Mouse (Mus musculus) cortical plate, adult 2 months (tissue): Measurements from ENCODE around the gene Klhdc4.
A peak's percentile ranks its signal among the peaks of the same experiment; 100 is the strongest.

ENCODE experiments used
- CTCF ChIP-seq: fragments of 200-500 bp; IDR thresholded peaks from 2 replicates; pipeline ENCODE4 v1.5.1; 2011; ENCODE audit warnings: mild to moderate bottlenecking, control low read depth, low read length; ENCODE audit not compliant: insufficient read depth; ENCODE audit errors: extremely low read depth
- POLR2A ChIP-seq: fragments of 200-500 bp; IDR thresholded peaks from 2 replicates; pipeline ENCODE4 v1.6.1; 2011; ENCODE audit warnings: mild to moderate bottlenecking, low read length, control low read depth; ENCODE audit not compliant: insufficient read depth; ENCODE audit errors: extremely low read depth

GRCm38 (mm10) chr8:121818226-121818625 lies 11.1 kb downstream of the Klhdc4 start:
- TF ChIP-seq POLR2A: no peak
- 0 out of 2 replicates have a peak, but pooled peaks have one; percentile 6 for TF ChIP-seq CTCF
